Mouse (Mus musculus) layer of hippocampus, adult 9-10 months (tissue): ENCODE results near the gene Wfdc15b.

Experiments used
- DNase-seq: peaks from one replicate; pipeline ENCODE4 v3.0.0; 2022; ENCODE audit warnings: low spot score

Gene Wfdc15b

DNA sequence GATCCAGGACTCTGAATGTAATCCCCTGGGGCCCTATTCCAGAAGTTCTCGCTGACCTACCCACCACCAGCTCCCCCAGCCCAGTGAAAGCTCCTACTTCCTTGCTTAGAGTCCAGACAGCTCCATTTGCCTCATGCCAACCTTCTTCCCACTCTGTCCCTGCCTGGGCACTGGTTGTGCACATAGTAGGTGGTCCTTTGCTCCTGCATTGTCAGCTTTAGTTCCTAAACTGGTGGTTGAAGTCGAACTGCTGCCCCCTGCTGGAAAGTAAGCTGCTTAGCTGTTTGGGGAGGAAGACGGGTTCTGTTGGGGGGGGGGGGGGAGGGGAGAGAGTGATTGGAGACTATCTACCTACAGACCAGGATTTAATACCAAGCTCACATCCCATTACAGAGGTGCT lies 41.3 kb downstream of the Wfdc15b start:
- DNase-seq = no peak

DNA sequence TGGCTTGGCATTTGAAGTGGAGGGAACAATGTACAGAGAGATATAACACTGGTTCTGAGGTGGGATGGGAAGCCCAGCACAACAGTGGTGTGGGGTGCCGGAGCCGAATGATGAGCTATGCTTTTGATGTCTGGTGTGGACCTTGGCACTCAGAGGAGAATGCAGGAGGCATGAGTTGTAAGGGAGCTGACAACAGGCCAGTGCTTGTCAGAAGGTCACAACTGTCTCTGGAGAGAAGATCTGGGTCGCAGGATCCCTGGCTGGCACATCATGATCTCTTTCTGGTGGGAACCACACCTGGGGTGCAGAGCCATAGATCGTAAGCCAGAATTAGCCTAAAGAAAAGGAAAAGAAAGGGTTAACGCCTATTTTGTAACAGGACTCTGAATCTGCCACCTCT lies 43.6 kb downstream of the Wfdc15b start:
- DNase-seq = no peak

DNA sequence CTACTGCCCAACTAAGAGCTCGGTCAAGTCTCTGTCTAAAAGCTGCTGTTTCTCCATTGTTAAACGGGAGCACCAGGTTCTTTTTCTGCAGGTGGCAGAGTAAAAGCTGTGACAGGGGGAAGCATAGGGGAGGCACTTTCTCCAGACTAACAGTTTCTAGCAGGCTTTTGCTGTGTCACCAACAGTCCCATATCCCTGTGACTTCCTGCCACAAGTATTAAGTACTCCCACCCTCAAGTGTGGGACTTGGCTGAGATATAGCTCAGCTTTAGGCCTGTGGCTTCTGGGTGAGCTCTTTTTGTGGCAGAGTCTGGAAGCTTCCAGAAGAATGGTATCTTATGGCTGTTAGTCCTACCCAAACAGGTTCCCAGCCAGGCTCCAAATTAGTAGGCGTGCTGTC lies 45.6 kb downstream of the Wfdc15b start:
- DNase-seq = no peak

DNA sequence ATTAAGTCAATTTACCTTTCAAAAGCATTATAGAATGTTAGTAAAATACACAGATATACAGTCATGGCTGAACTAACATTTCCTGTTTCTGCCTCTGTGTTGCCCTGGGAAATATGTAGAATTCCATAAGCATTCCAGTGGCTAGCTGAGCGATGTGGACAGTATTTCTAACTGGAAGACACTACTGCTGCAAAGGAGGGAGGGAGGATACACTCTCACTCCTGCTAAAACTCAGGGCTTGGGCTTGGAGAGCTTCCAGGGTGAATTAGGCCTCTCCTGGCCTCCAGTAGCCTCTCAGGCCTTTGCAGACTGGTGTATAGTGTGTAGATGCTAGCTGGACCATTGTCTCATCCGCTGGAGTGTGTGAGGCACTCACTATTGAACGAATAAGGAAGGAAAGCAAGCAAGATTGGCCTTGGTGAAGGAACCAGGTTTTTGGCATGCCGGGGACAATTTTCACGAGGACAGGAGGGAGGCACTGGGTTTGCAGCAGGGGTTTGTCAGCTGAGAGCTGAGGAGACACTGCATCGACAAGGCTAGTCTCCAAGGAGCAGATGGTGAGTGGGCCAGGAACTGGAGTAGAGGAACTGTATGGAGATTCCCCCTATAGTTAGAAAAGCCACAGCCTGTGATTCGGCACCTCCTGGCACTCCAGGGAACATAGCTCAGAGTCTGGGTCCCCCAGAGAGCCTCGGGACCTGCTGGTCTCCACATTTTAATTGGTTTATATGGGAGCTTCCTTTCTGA lies 46.6 kb downstream of the Wfdc15b start:
- DNase-seq = peak; percentile 13

DNA sequence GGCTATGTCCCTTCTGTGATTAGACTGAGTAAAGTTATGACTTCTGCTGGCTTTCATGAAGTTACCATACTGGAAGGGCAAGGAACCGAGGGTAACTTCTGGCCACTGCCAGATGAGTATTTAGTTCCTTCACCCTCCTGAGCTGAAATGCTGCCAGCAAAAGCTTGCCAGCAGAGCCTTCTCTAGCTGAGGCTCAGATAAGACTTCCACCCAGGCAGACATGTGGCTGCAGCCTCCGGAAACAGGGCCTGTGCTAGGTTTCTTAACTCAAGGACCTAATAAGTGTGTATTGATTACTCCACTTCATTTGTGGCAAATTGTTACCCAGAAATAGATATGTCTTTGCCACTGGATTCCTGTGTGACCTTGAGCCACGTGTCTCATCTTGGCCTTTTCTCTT lies 48.1 kb downstream of the Wfdc15b start:
- DNase-seq = no peak

DNA sequence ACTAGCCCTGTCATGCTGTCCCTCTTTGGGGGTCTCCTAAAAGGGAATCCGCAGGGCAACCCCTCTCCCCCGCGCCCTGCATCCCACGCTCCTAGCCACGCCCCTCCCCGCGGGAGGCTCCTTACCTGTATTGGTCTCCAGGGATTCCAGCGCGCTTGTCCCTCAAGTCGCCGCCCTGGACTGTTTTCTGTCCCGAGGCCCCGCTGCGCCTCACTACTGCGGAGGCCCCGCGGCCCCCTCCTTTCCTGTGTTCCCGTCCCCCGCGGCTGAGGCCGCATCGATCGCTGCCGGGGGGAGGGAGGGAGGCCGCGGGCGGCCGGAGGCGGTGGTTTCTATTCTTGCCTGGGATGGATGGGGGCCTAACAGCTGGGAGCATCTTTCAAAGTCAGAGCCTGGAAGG lies 50.6 kb downstream of the Wfdc15b start, which contains the start of gene Kcns1:
Kcns1 (minus strand) TSS at position 212 of the 400 bp plus-strand sequence.
- DNase-seq = no peak

DNA sequence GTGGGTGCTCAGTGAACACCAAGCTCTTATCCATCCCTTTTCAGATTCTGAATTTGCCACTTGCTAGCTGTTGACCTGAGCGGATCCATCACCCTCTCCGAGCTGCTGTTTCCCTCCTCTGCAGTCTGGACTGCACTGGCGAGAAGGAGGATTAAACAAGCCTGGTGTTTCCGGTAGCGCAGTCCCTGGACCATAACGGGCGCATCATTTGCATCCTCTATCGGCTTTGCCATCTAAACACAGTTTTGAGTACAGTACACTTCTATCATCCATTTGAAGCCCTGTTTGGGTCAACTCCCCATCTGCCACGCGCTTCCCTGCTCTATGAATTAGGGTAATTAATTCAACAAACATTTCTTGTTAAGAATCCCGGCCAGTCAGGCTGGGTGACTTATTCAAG lies 51.1 kb downstream of the Wfdc15b start:
- no peak for DNase-seq

DNA sequence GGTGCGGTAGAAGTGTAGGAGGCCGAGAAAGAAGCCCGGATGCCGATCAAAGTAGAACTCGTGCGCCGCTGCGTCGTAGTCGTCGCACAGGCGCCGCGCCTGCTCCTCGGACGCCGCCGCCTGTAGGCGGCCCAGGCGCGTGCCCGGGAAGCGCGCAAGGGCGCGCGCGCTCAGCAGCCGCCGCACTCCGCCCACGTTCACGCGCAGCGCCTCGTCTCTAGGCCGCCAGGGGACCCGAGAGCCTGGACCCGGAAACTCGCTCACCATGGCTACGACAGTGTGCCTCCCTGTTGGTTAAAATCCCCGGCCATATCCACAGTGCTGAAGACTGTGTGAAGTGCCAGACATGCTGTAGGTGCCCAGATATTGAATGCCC lies 52.9 kb downstream of the Wfdc15b start:
- DNase-seq = no peak

DNA sequence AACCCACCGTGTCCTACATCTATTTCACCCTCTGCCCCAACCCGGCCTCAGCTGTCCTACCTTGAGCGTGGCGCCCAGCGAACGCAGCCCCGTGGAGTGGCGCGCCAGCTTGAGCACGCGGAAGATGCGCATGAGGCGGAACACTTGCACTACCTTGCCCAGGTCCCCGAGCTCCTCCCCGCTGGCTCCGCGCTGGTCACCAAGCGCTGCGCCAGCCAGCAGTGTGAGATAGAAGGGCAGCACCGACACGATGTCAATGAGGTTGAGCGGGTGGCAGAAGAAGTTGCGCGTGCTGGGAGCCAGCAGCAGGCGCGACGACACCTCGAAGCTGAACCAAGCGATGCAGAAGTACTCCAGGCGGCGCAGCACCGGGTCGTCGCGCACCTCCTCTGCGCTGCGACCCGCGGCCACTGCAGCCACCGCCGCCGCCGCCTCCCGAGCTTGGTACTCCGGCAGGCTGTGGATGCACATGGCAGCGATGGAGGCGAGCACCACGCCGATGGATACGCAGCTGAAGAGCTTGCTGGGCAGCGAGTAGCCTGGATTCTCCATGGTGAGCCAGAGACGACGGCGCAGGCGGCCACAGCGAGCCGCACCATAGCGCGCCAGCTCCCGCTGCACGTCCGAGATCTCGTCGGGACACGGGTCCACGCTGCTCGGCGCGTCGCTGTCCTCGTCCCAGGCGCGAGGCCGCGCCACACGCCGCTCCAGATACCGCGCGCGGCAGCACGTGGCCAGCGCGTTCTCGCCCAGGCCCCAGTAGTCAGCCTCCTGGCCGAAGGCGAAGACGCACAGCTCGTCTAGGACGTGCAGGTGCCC lies 53.5 kb downstream of the Wfdc15b start:
- no peak for DNase-seq

DNA sequence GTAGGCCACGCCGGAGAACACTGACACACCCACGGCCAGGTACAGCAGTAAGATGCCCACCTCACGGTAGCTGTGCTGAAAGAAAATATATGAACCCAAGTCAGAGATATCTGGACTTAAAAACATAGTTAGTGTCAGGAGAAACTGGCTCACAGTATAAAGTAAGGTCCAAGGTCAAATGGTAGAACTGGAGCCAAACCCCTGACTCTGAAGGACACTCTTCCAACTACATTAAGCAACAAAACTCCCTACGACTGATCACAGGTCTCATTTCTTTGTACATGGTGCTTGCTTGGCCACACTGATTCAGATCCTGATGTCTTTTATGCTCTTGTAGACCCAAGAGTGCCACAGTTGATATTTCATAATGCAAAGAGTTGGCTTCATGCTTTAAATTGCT lies 56.5 kb downstream of the Wfdc15b start:
- no peak for DNase-seq
